Mouse (Mus musculus): ENCODE measurements around the gene Kif6.

- TF ChIP-seq CTCF (IDR thresholded peaks at IDR 0.05; ENCODE audit: low read depth, low read length) (no peak), POLR2AphosphoS5 (IDR thresholded peaks at IDR 0.05; ENCODE audit: insufficient replicate concordance, low read depth, low read length) (no peak), TAL1 (conservative IDR thresholded peaks at IDR 0.05; ENCODE audit: low read depth, low read length) (no peak), GATA1 (IDR thresholded peaks at IDR 0.05; ENCODE audit: borderline replicate concordance, low read length) (no peak)
Measured at GRCm38 (mm10) chr17:49675629-49676028, 60.7 kb downstream of the Kif6 start.
